Mouse (Mus musculus): ENCODE data around the gene Klhl25. TPM values are rescaled to one million over a fixed set of nuclear protein-coding genes. Genes with fewer than 3 reads are reported as not detected.
"Not testable (repeated sequence)": the region's sequence is repeated elsewhere in the genome, so short reads cannot be mapped to it uniquely, and the experiment has no call there.

The Klhl25 gene
- polyA plus RNA-seq, 1 experiment = 31.0 TPM

DNA sequence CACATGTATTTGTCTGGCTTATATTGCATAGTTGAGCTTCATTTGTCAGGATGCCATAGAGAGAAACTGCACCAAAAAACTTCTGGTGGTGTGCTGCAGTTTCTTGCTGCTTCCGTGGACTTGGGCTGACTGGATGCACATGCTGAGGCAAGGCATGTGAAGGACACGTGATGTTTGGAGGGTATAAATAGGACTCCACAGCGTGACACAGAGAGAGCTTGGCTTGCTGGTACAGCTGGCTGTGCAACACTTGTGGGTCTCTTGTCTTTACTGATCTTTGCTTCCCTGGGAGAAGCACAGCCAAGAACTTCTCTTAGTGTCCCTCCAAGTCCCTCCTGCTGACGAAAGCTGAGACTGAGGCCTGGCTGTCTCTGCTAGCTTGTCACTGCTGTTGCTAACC, 69.6 kb downstream of the Klhl25 start:
- no peak for TF ChIP-seq POLR2A (IDR thresholded peaks at IDR 0.05; ENCODE audit: borderline replicate concordance, extremely low read depth, insufficient read depth, insufficient read length, poor library complexity, severe bottlenecking)
- TF ChIP-seq CTCF (IDR thresholded peaks at IDR 0.05; ENCODE audit: borderline replicate concordance, extremely low read depth, insufficient read depth, insufficient read length) = no peak
- DNase-seq (ENCODE audit: low read depth) = no peak

DNA sequence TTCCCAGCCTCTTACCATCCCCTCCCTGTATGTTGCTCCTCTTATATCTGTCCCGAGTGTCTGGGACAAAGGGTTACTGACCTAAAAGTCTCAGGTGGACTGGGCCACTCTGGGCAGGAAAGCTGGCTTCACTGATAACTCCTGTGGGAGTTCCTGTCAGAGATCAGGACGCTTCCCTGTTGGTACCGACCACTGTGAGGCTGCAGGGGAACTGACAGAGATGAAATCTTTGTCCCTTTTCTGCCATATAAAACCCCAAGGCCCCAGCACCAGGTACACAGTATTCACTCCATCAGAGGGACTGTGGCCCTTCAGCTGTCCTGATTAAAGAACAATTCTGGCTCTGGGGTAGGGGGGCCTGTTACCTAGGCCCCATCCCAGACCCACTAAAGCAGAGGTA, 71.6 kb downstream of the Klhl25 start:
- DNase-seq (ENCODE audit: low read depth) = not testable (repeated sequence)
